Mouse (Mus musculus): ENCODE measurements around the gene Ncs1. TPM values are rescaled to one million over a fixed set of nuclear protein-coding genes. Genes with fewer than 3 reads are reported as not detected.

Ncs1 gene
- total and polyA plus RNA-seq, 3 experiments = 0.04 TPM; not detected in 2

DNA sequence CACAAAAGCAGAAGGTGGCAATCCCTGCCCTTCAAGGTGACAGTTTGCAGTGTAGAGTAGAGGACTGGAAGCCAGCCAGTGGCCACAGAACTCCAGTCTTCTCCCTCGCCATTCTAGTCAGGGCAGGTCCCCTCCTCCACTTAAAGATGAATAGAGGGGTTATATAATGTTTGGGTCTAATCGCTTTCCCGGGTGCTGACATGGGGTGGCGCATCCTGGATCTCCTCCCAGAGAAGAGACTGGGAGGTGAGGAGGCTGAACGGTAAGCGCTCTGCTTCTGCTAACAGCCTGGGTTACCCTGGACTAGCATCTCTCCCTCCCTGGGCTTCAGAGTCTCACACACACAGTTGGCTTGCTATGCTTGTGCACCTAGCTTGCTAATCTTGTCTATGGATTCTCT is 32.2 kb downstream of the Ncs1 start:
- in situ Hi-C loops (cut with MboI; ENCODE audit: low pct_ligation_motif_present, low pct_unique_long_range_greater_than_20kb, low sequenced_read_pairs) (loop anchor here (5.0 to 25.0 kb wide), 2 partner anchors 91 to 266 kb away; no protein-coding TSS in a partner anchor), dilution Hi-C loops (cut with MboI; ENCODE audit: extremely low pct_ligation_motif_present, extremely low pct_unique_long_range_greater_than_20kb, low sequenced_read_pairs) (no loop called here)
- H3K4me2 ChIP-seq (ENCODE audit: insufficient read depth, low read depth, poor library complexity, severe bottlenecking) = no peak overlapping the region
- H3K4me1 ChIP-seq (ENCODE audit: control insufficient read depth in 1 of 2, insufficient read depth in 2 of 2) = no peaks in the 10 kb centered on the region
- H3K27ac ChIP-seq (ENCODE audit: insufficient read depth, low read depth) = no peak overlapping the region
- no peaks in the 10 kb centered on the region for H3K9me3 ChIP-seq (replicated peaks; ENCODE audit: low read length)
- H3K36me3 ChIP-seq (replicated peaks in 1 of 2; ENCODE audit: control insufficient read depth in 1 of 2, insufficient read depth in 1 of 2, low read length in 1 of 2) = no peaks in the 10 kb centered on the region
- no peak overlapping the region for H3K9ac ChIP-seq (ENCODE audit: insufficient read depth, low read depth)
- H3K4me3 ChIP-seq (replicated peaks in 1 of 3; ENCODE audit: low read depth in 2 of 3, low read length in 2 of 3, poor library complexity in 1 of 3) = no peak overlapping the region
- no peak for DNase-seq (ENCODE audit: extremely low read depth)
- peaks cover 88% of the 10 kb centered on the region for H3K27me3 ChIP-seq (replicated peaks)
- TF ChIP-seq BHLHE40 (IDR thresholded peaks at IDR 0.05; ENCODE audit: low read depth, low read length) (no peak), MAX (IDR thresholded peaks at IDR 0.05; ENCODE audit: low read length) (no peak), GABPA (IDR thresholded peaks at IDR 0.05; ENCODE audit: insufficient replicate concordance, low read depth, low read length) (no peak)
- H3K79me2 ChIP-seq (replicated peaks; ENCODE audit: control insufficient read depth, extremely low read depth, insufficient read depth, poor library complexity, severe bottlenecking) = no peaks in the 10 kb centered on the region

DNA sequence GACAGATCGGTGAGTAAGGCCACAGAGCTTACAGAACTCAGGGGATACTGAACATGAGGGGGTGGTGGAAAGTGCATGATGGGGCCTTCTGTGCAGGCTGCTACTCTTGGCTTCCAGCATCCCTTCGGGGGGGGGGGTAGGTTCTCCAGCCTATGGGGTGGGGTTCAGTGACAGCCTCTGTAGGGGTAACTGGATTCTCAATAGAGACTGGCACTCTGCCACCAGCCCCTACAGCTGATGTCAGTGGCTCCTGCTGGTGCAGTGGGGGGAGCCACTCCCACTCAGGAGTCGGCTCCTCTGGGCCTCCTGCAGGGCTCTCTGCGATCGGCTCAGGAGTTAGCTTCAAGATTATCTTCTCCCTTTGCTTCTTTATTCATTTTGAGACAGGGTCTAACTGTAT is 32.9 kb downstream of the Ncs1 start:
- in situ Hi-C loops (cut with MboI; ENCODE audit: low pct_ligation_motif_present, low pct_unique_long_range_greater_than_20kb, low sequenced_read_pairs) = loop anchor here (5.0 to 25.0 kb wide), 2 partner anchors 91 to 266 kb away; no protein-coding TSS in a partner anchor
- Histone ChIP-seq H3K9me3 (replicated peaks; ENCODE audit: low read length) (no peaks in the 10 kb centered on the region), H3K9ac (ENCODE audit: insufficient read depth, low read depth) (no peak overlapping the region), H3K4me2 (ENCODE audit: insufficient read depth, low read depth, poor library complexity, severe bottlenecking) (no peak overlapping the region), H3K79me2 (replicated peaks; ENCODE audit: control insufficient read depth, extremely low read depth, insufficient read depth, poor library complexity, severe bottlenecking) (no peaks in the 10 kb centered on the region), H3K36me3 (replicated peaks in 1 of 2; ENCODE audit: control insufficient read depth in 1 of 2, insufficient read depth in 1 of 2, low read length in 1 of 2) (no peaks in the 10 kb centered on the region), H3K4me3 (replicated peaks in 1 of 3; ENCODE audit: low read depth in 2 of 3, low read length in 2 of 3, poor library complexity in 1 of 3) (no peak overlapping the region), H3K4me1 (ENCODE audit: control insufficient read depth in 1 of 2, insufficient read depth in 2 of 2) (no peaks in the 10 kb centered on the region), H3K27ac (ENCODE audit: insufficient read depth, low read depth) (no peak overlapping the region), H3K27me3 (replicated peaks) (peaks cover 88% of the 10 kb centered on the region)
- no peak for DNase-seq (ENCODE audit: extremely low read depth)
- TF ChIP-seq MAZ (IDR thresholded peaks at IDR 0.05; ENCODE audit: low read depth, low read length) (no peak), E2F4 (IDR thresholded peaks at IDR 0.05; ENCODE audit: insufficient replicate concordance, low read depth, low read length) (no peak), IRF4 (IDR thresholded peaks at IDR 0.05; ENCODE audit: low read depth, low read length) (no peak), CHD2 (IDR thresholded peaks at IDR 0.05; ENCODE audit: low read length) (no peak), KAT2A (IDR thresholded peaks at IDR 0.05; ENCODE audit: insufficient replicate concordance, low read length) (no peak), ETS1 (conservative IDR thresholded peaks at IDR 0.05; ENCODE audit: low read depth, low read length) (no peak), SIN3A (IDR thresholded peaks at IDR 0.05; ENCODE audit: low read length) (no peak), ELF1 (IDR thresholded peaks at IDR 0.05; ENCODE audit: low read depth, low read length) (no peak), TBP (conservative IDR thresholded peaks at IDR 0.05; ENCODE audit: low read depth, low read length) (no peak), POLR2AphosphoS2 (IDR thresholded peaks at IDR 0.05; ENCODE audit: low read depth, low read length) (no peak), ZNF384 (IDR thresholded peaks at IDR 0.05; ENCODE audit: low read depth, low read length) (no peak), RCOR1 (conservative IDR thresholded peaks at IDR 0.05; ENCODE audit: low read depth, low read length) (no peak), RAD21 (IDR thresholded peaks at IDR 0.05; ENCODE audit: low read depth, low read length) (no peak), MYC (IDR thresholded peaks at IDR 0.05; ENCODE audit: low read depth, low read length) (no peak), ZKSCAN1 (IDR thresholded peaks at IDR 0.05; ENCODE audit: borderline replicate concordance, low read depth, low read length) (no peak), HCFC1 (IDR thresholded peaks at IDR 0.05; ENCODE audit: low read depth, low read length) (no peak)
- dilution Hi-C loops (cut with MboI; ENCODE audit: extremely low pct_ligation_motif_present, extremely low pct_unique_long_range_greater_than_20kb, low sequenced_read_pairs) = no loop called here
